Mouse (Mus musculus) liver, postnatal 0 days (tissue): ENCODE measurements around the gene Klhl36.

Experiments
- CTCF ChIP-seq: sonication (generic); IDR thresholded peaks from 2 replicates; pipeline ENCODE4 v1.5.1; 2016; ENCODE audit warnings: antibody characterized with exemption, low read depth
- EP300 ChIP-seq: IDR thresholded peaks from 2 replicates; pipeline ENCODE4 v1.6.1; 2016; ENCODE audit warnings: antibody characterized with exemption, low read depth, mild to moderate bottlenecking

DNA sequence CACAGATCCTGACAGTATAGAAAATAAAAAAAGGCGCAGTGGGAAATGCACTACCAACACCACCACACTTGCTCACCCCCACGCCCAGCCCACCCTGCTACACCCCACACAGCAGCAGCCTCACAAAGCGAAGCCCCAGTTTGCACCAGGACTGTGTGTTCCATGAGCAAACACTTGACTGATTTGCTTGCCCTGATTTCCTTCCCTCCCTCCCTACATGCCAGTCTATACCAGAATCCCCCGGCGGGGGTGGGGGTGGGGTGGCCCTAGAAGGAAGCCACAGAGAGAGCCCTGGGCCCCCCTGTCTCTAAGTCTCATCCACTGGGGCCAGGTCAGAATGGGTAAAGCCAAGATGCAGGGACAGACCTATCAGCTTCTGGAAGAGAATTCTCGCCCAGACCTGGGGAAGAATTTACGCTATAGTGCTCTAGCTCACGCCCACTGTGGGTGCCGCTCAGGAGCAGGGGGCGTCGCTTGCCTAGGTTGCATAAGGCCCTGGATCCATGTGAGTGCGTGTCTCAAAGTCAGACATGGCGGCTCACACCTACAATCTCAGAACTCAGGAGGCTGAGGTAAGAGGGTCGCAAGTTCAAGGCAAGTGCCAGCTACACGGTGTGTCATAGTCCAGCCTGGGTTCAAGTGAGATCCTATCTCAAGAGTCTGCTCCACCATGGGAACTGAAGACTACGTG lies 14.7 kb upstream of the Klhl36 start:
- no peak for TF ChIP-seq CTCF
- TF ChIP-seq EP300: no peak
